Mouse (Mus musculus) gastrocnemius, postnatal 25 days (tissue): ENCODE measurements around the gene Camkv. TPM values are rescaled to one million over a fixed set of nuclear protein-coding genes. Genes with fewer than 3 reads are reported as not detected.

Experiments
- DNase-seq: peaks from one replicate; pipeline ENCODE4 v3.0.0; 2022
- long read RNA-seq, 2 experiments: library from polyadenylated mRNA; stranded (forward); transcript quantifications; one replicate each; pipeline ENCODE4 v2.0.0; 2021
- total RNA-seq, 2 experiments: library from RNA; stranded (reverse); gene quantifications; 1 replicate in 1 of 2; 2 replicates in 1 of 2; pipeline ENCODE4 v1.2.3; 2021

Camkv gene
- under 1 TPM; 0.18 to 0.38 TPM for total RNA-seq
- long read RNA-seq, experiment 1, result 0 reads
- long read RNA-seq, experiment 2, result 0 reads

- no peak for DNase-seq
These were observed at the start of gene Camkv for GRCm38 (mm10) chr9:107935374-107935773. Gene Camkv, plus strand, starts transcription at chr9:107935674.

GRCm38 (mm10) chr9:107887804-107888266 is 47.6 kb upstream of the Camkv start, which contains the start of gene Mon1a:
Gene Mon1a, plus strand, starts transcription at chr9:107888151.
- peak; percentile 91 for DNase-seq

- DNase-seq, result no peak
These were observed 47.1 kb upstream of the Camkv start for GRCm38 (mm10) chr9:107888267-107888850.

- no peak for DNase-seq
These were observed 45.2 kb upstream of the Camkv start for GRCm38 (mm10) chr9:107890260-107890659.

GRCm38 (mm10) chr9:107891023-107891422 is 44.5 kb upstream of the Camkv start:
- no peak for DNase-seq

- DNase-seq, result no peak
These were observed 36.9 kb upstream of the Camkv start for GRCm38 (mm10) chr9:107898563-107898962.

- no peak for DNase-seq
These were observed 35.6 kb upstream of the Camkv start for GRCm38 (mm10) chr9:107899855-107900254.

GRCm38 (mm10) chr9:107900840-107901626 is 34.4 kb upstream of the Camkv start:
- no peak for DNase-seq

- no peak for DNase-seq
These were observed 33.9 kb upstream of the Camkv start for GRCm38 (mm10) chr9:107901627-107901914.

GRCm38 (mm10) chr9:107904726-107905125 is 30.7 kb upstream of the Camkv start:
- DNase-seq, result peak; percentile 73

GRCm38 (mm10) chr9:107906252-107906966 is 29.1 kb upstream of the Camkv start, which contains the start of gene Mst1r:
Gene Mst1r, plus strand, starts transcription at chr9:107906873.
- peak; percentile 85 for DNase-seq

- DNase-seq, result no peak
These were observed 28.3 kb upstream of the Camkv start for GRCm38 (mm10) chr9:107906967-107907800.

GRCm38 (mm10) chr9:107907801-107908120 is 27.7 kb upstream of the Camkv start:
- DNase-seq, result no peak

- DNase-seq, result peak; percentile 45
These were observed 26.9 kb upstream of the Camkv start for GRCm38 (mm10) chr9:107908410-107909158.

- DNase-seq, result no peak
These were observed 25.3 kb upstream of the Camkv start for GRCm38 (mm10) chr9:107910025-107910769.

GRCm38 (mm10) chr9:107914764-107915420 is 20.6 kb upstream of the Camkv start:
- no peak for DNase-seq

- DNase-seq, result no peak
These were observed 17.4 kb upstream of the Camkv start for GRCm38 (mm10) chr9:107917895-107918608.

- no peak for DNase-seq
These were observed 16.6 kb upstream of the Camkv start for GRCm38 (mm10) chr9:107918884-107919283.

GRCm38 (mm10) chr9:107919441-107919840 is 16.0 kb upstream of the Camkv start:
- no peak for DNase-seq
